Mouse (Mus musculus) embryonic facial prominence, embryonic 13.5 days (tissue): ENCODE results near the gene Vtcn1. TPM values are rescaled to one million over a fixed set of nuclear protein-coding genes. Genes with fewer than 3 reads are reported as not detected.

ENCODE experiments used
- ATAC-seq: fragments of 200-750 bp; cut with Nextera tagmentation; 2 replicates; pipeline ENCODE4 v1.8.0; 2017; ENCODE audit warnings: low read depth; ENCODE audit not compliant: insufficient number of reproducible peaks, insufficient read depth, low FRiP score, low TSS enrichment
- H3K27ac ChIP-seq: fragments of 300-500 bp; sonication (generic); 2 replicates; pipeline ENCODE4 v1.5.1; 2015; ENCODE audit warnings: moderate library complexity, mild to moderate bottlenecking, inconsistent platforms
- H3K27me3 ChIP-seq: fragments of 300-500 bp; sonication (generic); 2 replicates; pipeline ENCODE4 v1.6.1; 2015; ENCODE audit warnings: mild to moderate bottlenecking, inconsistent platforms
- H3K36me3 ChIP-seq: fragments of 300-500 bp; sonication (generic); 2 replicates; pipeline ENCODE4 v1.6.1; 2015; ENCODE audit warnings: mild to moderate bottlenecking, inconsistent platforms
- H3K4me1 ChIP-seq: fragments of 300-500 bp; sonication (generic); 2 replicates; pipeline ENCODE4 v1.6.1; 2015; ENCODE audit warnings: inconsistent platforms
- H3K4me2 ChIP-seq: fragments of 300-500 bp; sonication (generic); 2 replicates; pipeline ENCODE4 v1.6.1; 2015; ENCODE audit warnings: moderate library complexity, mild to moderate bottlenecking, inconsistent platforms
- H3K4me3 ChIP-seq: fragments of 300-500 bp; sonication (generic); 2 replicates; pipeline ENCODE4 v1.5.1; 2015; ENCODE audit warnings: mild to moderate bottlenecking, inconsistent platforms
- H3K9ac ChIP-seq: fragments of 300-500 bp; sonication (generic); 2 replicates; pipeline ENCODE4 v1.6.1; 2015; ENCODE audit warnings: mild to moderate bottlenecking, inconsistent platforms
- H3K9me3 ChIP-seq: fragments of 300-500 bp; sonication (generic); 2 replicates; pipeline ENCODE4 v1.6.1; 2016; ENCODE audit warnings: inconsistent platforms
- WGBS: fragments of 180-500 bp; shearing (Covaris S2); methylation state at CpG from one replicate; pipeline ENCODE4 v1.1.7; 2015; ENCODE audit warnings: mixed read lengths; 5-methylcytosine and 5-hydroxymethylcytosine counted together
- polyA plus RNA-seq: library from polyadenylated mRNA; unstranded; fragments of >200 nt; fragmentation: Nextera tagmentation; extraction: Ambion mirVana; gene quantifications from 2 replicates; pipeline ENCODE4 v1.2.1, GENCODE M21; 2015

The Vtcn1 gene
- polyA plus RNA-seq, 1 experiment from 2014 or later = 0.20 TPM

GRCm38 (mm10) chr3:100857139-100857538 lies 31.9 kb downstream of the Vtcn1 start:
- H3K9me3 ChIP-seq = no peaks in the 10 kb centered on the region
- H3K9ac ChIP-seq = no peak overlapping the region
- H3K4me3 ChIP-seq = no peak overlapping the region
- H3K4me2 ChIP-seq = no peak overlapping the region
- peaks cover 11% of the 10 kb centered on the region; the same call in 1 of the 2 replicates for H3K4me1 ChIP-seq
- no peak for ATAC-seq
- H3K27me3 ChIP-seq = no peaks in the 10 kb centered on the region
- 67% methylated on average over 5 of the region's 5 CpGs for WGBS
- no peaks in the 10 kb centered on the region for H3K36me3 ChIP-seq
- H3K27ac ChIP-seq = peak overlapping the region; percentile 51; the same call in 1 of the 2 replicates

GRCm38 (mm10) chr3:100858334-100859002 lies 33.2 kb downstream of the Vtcn1 start:
- ATAC-seq = no peak
- Histone ChIP-seq H3K4me2 (no peak overlapping the region), H3K36me3 (no peaks in the 10 kb centered on the region), H3K27me3 (no peaks in the 10 kb centered on the region), H3K4me3 (no peak overlapping the region), H3K27ac (no peak overlapping the region), H3K4me1 (peaks cover 11% of the 10 kb centered on the region; the same call in 1 of the 2 replicates), H3K9me3 (no peaks in the 10 kb centered on the region), H3K9ac (no peak overlapping the region)
- WGBS = 90% methylated on average over 5 of the region's 5 CpGs

DNA sequence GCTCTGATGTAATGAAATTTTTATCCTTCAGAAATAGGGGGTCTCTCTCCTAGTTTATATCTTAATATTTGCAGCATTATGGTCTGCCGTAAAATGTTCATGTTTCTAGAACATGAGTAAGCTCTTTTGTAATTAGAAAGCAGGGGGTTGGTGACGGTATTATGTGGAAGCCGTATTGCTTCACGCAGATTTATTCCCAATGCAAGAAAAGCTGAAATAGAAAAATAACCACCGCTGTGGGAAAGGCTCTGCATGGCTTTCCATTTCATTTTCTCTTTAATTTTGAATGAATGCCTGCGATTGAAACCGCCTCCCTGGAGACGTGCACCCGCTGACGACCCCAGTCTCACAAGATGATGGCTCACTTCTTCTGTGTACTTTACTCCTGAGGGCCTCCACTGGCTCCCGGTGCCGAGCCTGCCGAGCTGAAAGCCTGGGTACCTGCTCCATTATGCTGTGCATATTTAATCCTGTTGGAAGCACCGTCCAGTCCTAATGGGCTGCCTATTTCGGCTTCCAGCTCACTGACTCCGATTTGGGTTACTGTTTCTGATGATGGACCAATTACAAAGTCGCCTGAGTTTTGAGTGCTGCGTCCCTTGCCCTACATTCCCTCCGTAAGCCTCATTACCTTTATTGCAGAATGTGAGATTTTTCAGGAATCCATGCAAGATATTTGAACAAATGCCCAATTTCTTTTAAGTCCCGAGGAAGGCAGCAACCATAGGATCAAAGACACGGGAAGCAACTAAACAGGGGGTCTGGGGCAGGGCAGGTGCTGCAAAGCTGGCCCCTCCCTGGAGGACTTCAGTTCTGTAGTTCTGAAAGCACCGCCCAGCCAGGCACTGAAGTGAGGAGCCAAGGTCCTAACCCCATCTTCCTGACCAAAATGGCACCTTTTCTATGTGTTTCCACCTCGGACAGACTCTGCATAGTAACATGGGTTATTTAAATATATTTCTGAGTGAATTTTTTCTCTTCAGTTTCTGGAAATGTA lies 36.3 kb downstream of the Vtcn1 start:
- H3K9me3 ChIP-seq = no peaks in the 10 kb centered on the region
- WGBS = 76% methylated on average over 23 of the region's 23 CpGs
- no peaks in the 10 kb centered on the region for H3K27me3 ChIP-seq
- no peak overlapping the region for H3K4me2 ChIP-seq
- H3K9ac ChIP-seq = no peak overlapping the region
- no peak overlapping the region for H3K4me3 ChIP-seq
- no peak overlapping the region for H3K27ac ChIP-seq
- no peak for ATAC-seq
- no peaks in the 10 kb centered on the region for H3K36me3 ChIP-seq
- H3K4me1 ChIP-seq = peaks cover 8% of the 10 kb centered on the region; the same call in 1 of the 2 replicates

DNA sequence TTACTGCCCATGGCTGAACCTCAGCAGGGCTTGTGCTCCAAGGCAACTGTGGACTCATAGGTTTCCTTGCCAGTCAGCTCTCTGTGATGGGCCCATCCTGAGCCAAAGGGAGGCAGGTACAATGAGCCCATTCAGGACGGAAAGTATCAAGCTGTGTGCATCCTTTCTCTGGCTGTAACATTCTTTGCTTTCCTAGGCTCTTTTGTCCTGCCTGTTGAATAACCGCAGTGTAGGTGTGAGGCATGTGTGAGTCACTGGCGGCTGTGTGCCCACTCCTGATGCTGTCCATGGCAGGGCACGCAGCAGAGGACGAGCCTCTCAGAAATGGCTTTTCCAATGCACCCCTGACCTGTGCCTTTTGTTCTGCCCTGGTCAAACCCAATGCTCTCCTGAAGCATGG lies 41.7 kb downstream of the Vtcn1 start:
- Histone ChIP-seq H3K27me3 (no peaks in the 10 kb centered on the region), H3K4me2 (no peak overlapping the region), H3K27ac (no peak overlapping the region), H3K4me3 (no peak overlapping the region), H3K9ac (no peak overlapping the region), H3K36me3 (no peaks in the 10 kb centered on the region), H3K4me1 (0 out of 2 replicates have a peak, but pooled peaks cover under 1% of the 10 kb centered on the region), H3K9me3 (no peaks in the 10 kb centered on the region)
- no peak for ATAC-seq
- WGBS = 46% methylated on average over 5 of the region's 5 CpGs

DNA sequence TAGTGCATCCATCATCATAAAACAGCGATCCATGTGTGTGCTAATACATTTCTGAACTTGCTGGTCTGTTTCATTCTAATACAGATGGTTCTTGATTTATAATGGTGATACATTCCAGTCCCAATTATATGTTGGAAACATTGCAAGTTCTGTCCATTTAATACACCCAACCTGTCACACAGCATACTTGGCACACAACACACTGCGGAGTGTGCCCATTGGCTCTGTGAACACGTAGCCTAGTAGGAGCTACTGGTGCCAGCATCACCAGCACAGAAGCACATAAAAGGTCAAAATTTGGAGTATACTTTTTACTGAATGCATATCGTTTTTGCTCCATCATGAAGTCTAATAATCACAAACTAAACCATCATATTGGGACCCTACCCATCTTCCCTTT lies 51.8 kb downstream of the Vtcn1 start:
- no peaks in the 10 kb centered on the region for H3K36me3 ChIP-seq
- H3K4me1 ChIP-seq = no peaks in the 10 kb centered on the region
- no peak overlapping the region for H3K9ac ChIP-seq
- no peaks in the 10 kb centered on the region for H3K9me3 ChIP-seq
- no peak overlapping the region for H3K4me3 ChIP-seq
- H3K27ac ChIP-seq = no peak overlapping the region
- no peak overlapping the region for H3K4me2 ChIP-seq
- no peak for ATAC-seq
- H3K27me3 ChIP-seq = no peaks in the 10 kb centered on the region
- 80% methylated on average over 4 of the region's 4 CpGs for WGBS

DNA sequence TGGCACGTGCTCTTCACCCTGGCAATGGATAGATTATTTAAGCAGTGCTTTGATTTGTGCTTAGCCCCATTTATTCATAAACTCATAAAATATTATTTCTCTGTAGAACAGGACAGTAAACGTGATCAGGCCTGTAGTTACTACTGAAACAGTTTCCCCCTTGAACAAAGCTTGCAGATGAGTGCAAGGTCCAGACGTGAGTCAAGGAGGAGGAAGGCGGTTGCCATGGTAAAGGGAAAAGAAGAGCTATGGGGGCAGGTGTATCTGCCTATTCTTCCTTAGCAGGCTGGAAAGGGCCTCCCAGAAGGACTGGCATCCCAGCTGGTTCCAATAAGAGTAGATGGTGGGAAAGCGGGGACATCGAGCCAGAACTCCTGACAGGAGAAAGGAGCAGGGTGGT lies 56.1 kb downstream of the Vtcn1 start:
- Histone ChIP-seq H3K9me3 (0 out of 2 replicates have a peak, but pooled peaks cover 4% of the 10 kb centered on the region), H3K36me3 (no peaks in the 10 kb centered on the region), H3K4me1 (no peaks in the 10 kb centered on the region), H3K27ac (no peak overlapping the region), H3K9ac (no peak overlapping the region), H3K4me3 (no peak overlapping the region), H3K27me3 (no peaks in the 10 kb centered on the region), H3K4me2 (no peak overlapping the region)
- WGBS = 62% methylated on average over 6 of the region's 6 CpGs
- no peak for ATAC-seq

DNA sequence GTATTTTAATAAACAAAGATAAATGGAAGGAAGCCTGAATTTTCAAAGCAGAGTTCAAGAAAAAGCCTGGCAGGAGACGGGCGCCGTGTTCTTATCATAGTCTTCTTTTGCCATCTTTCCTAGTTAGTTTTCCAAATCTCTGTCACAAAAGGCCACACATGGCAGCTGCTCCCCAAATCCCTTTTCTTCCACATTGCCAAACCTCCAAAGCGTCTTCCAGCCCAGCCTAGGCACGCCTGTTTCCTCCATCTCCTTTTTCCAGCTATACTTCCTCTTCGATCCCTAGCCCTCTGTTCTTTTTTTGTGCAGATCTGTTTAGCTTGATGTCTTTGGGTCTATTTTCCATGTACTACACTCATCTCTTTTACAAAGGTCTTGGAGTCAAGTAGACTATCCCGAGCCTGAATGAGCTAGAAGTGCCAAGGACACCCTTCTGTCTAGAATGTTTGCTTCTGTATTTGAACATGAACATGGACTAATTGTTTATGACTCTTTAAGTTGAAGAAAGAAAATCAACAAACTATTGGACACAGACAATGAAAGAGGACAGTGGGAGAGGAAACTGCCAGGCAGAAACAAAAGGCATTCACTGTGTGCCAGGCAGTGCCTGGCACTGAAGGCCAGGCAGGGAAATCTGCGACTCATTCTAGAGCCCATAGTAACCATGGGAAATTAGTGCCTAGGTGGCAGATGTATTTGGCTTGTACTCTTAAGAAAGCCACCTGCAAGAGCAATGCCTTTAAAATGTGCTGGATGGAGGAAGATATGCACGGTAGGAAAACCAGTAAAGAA lies 56.8 kb downstream of the Vtcn1 start:
- Histone ChIP-seq H3K27ac (no peak overlapping the region), H3K36me3 (no peaks in the 10 kb centered on the region), H3K9ac (no peak overlapping the region), H3K4me1 (no peaks in the 10 kb centered on the region), H3K4me3 (no peak overlapping the region), H3K9me3 (0 out of 2 replicates have a peak, but pooled peaks cover 7% of the 10 kb centered on the region), H3K27me3 (no peaks in the 10 kb centered on the region), H3K4me2 (no peak overlapping the region)
- no peak for ATAC-seq
- 92% methylated on average over 9 of the region's 9 CpGs for WGBS

GRCm38 (mm10) chr3:100889234-100889633 lies 64.0 kb downstream of the Vtcn1 start:
- Histone ChIP-seq H3K27ac (no peak overlapping the region), H3K36me3 (no peaks in the 10 kb centered on the region), H3K4me1 (no peaks in the 10 kb centered on the region), H3K9ac (no peak overlapping the region), H3K27me3 (no peaks in the 10 kb centered on the region), H3K4me2 (no peak overlapping the region), H3K9me3 (0 out of 2 replicates have a peak, but pooled peaks cover 7% of the 10 kb centered on the region), H3K4me3 (no peak overlapping the region)
- whole genome bisulfite sequencing = 84% methylated on average over 1 of the region's 1 CpGs
- no peak for ATAC-seq

DNA sequence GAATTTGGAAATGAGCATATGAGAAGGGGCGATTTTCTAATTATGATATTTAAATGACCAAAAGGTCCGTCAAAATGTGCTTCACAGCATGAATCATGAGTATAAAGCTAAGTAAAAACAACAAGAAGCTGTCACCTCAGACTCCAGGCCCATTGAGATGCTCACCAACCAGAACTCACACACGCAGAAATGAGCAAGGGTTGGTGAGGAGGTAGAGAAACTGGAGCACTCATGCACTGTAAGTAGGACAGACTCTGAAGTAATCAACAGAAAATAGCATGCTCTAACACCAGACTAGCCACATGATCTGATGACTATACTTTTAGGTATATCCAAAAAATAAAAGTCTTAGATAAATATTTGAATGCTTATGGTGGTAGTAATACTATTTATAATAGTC lies 65.1 kb downstream of the Vtcn1 start:
- Histone ChIP-seq H3K4me2 (no peak overlapping the region), H3K36me3 (no peaks in the 10 kb centered on the region), H3K9ac (no peak overlapping the region), H3K27me3 (no peaks in the 10 kb centered on the region), H3K9me3 (0 out of 2 replicates have a peak, but pooled peaks cover 7% of the 10 kb centered on the region), H3K4me3 (no peak overlapping the region), H3K4me1 (no peaks in the 10 kb centered on the region), H3K27ac (no peak overlapping the region)
- no peak for ATAC-seq
- 86% methylated on average over 3 of the region's 3 CpGs for WGBS

GRCm38 (mm10) chr3:100892383-100893335 lies 67.4 kb downstream of the Vtcn1 start:
- WGBS = 63% methylated on average over 11 of the region's 11 CpGs
- ATAC-seq = no peak
- H3K36me3 ChIP-seq = no peaks in the 10 kb centered on the region

More at GRCm38 (mm10) chr3:100892383-100893335, 67.4 kb downstream of the Vtcn1 start:
- no peak overlapping the region for H3K4me2 ChIP-seq
- no peak overlapping the region for H3K27ac ChIP-seq
- H3K4me3 ChIP-seq = no peak overlapping the region
- H3K9me3 ChIP-seq = no peaks in the 10 kb centered on the region
- no peaks in the 10 kb centered on the region for H3K27me3 ChIP-seq
- no peaks in the 10 kb centered on the region for H3K4me1 ChIP-seq
- H3K9ac ChIP-seq = no peak overlapping the region
